Mouse (Mus musculus) testis, postnatal 14 days (tissue): ENCODE data around the gene Spg21.

Experiments
- DNase-seq: peaks from one replicate; pipeline ENCODE4 v3.0.0; 2021; ENCODE audit warnings: low spot score

The Spg21 gene

DNA sequence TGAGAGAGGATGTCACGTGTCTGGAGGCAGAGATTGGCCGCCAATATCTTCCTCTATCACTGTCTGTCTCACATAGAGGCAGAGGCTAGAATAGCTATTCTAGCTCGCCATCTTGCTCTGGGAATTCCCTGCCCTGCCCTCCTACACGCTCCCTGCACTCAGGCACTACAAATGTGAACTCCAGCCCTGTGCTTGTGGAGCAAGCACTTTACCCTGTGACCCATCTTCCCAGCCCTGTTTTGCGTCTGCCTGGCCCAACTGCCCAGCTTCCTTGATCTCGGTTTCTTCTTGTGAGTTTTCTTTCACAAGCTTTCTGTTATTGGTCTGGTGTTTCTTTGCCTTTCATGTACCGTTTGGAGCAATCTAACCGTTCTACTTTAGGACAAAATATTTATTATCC is 18.4 kb downstream of the Spg21 start:
- DNase-seq, result no peak

DNA sequence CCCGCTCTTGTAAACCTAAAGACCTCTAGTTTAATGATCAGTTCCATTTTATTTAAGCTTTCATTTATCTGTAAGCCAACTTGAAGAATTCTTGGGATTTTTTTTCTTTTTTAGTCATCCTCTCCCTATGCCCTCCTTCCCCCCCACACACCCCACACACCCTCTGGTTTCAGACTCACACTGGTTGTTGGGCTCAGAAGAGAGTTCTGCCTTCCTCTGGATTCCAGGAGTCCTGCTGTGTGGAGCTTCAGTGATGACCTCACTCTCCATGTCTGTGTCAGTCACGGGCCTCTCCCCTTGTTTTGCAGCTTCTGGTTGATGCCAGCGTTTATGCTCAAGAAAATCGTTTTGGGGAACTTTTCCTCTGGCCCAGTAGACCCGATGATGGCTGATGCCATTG is 19.3 kb downstream of the Spg21 start:
- no peak for DNase-seq

- DNase-seq, result no peak
Measured at GRCm38 (mm10) chr9:65491476-65491875, 30.7 kb downstream of the Spg21 start.

DNA sequence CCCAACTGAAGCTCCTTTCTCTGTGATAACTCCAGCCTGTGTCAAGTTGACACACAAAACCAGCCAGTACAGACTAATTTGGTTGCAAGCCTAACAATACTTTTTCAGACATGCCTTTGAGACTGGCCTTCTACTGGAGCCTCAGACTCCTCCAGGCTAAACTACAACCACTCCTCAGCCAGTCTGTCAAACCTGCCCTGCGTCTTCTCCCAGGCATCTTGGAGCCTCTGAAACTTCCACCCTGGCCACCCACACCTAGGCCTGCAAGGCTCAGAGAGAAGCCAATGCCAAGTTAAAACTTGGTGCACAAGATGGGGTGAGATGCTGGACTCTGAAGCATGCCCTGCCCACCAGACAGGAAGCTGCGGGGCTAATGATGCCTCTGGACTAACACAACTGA is 31.6 kb downstream of the Spg21 start:
- DNase-seq, result no peak

DNA sequence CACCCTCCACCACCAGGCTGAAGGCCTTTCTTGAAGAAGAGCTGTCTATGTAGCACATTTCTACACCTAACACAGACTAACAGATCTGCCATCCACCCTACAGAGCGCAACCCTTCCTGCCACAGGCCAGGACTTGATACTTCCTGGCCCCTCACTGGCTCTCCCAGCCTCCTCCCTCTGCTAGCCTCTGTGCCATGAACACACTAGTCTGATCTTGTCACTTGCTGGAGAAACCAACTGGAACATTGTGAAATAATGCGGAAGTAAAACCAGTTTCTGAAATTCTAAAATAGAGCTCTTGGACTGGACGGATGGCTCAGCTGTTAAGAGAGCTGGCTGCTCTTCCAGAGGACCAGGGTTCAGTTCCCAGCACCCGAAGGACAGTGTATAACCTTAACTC is 32.1 kb downstream of the Spg21 start:
- no peak for DNase-seq

DNA sequence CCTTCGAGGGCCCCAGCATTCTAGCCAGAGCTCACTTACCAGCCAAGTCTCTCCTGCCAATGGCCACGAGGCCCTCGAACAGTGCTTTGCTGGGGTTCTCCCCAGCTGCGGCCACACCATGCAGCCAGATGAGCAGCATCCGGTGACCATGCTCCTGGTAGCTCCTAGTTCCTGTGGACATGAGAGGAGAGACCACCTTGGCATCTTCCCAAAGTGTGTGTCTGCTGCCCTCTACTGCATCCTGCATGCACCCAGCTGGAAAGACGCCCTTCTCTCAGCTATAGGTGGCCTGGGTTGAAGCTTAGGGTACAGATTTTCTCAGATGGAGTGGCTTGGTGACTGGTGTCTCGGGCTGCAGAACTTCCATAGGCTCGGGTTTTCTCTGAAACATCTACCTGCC is 41.4 kb downstream of the Spg21 start:
- DNase-seq, result no peak

- DNase-seq, result no peak
Measured at GRCm38 (mm10) chr9:65502721-65503505, 42.2 kb downstream of the Spg21 start.

DNA sequence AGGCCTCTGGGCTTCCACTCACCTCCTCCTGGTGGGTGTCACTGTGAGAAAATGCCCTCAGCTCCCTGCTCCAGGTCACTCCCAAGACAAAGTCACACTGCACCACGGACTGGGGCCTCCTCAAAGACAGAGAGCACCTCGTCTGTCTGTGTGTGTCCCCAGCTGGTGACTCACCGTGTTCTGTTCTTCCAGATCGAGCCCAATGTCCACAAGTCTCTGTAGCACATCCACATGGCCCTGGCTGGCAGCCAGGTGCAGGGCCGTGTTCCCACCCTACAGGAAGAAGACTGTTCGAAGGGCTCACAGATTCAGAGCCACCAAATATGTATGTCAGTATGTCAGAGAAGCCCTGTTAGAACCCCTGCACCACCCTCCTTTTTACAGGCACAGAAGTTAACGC is 47.7 kb downstream of the Spg21 start:
- DNase-seq, result no peak

DNA sequence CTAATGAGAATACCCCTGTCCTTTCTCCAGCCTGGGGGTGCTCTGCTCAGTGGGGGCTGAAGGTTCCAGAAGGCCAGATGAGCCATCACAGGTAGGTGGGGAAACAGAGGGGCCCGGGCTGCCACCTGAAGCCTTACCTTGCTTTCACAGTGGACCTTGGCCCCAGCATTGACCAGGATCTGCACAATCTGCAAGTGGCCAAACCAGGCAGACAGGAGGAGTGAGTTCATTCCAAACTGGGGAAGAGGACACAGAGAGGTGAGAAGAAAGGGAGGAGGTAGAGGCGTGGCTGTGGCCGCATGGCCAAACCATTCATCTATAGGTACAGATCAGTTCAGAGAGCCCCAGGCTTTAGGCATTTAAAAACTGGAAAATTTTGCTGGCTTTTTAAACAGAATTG is 51.8 kb downstream of the Spg21 start:
- DNase-seq, result no peak

DNA sequence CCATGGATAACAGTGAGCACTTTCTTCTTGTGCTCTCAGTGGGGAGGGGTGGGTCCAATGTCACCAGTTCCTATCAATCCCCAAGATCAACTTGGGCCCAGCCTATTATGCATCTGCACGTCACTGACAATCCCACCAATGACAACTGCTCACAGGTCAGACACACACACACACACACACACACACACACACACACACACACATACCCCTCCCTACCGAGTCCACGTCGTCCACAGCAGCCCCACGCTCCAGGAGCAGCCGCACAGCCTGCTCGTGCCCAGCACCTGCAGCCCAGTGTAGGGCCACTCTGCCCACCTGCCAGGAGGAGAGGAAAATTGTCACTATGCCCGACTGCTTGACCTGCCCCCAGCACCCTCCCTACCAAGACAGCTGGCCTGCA is 53.7 kb downstream of the Spg21 start:
- no peak for DNase-seq

DNA sequence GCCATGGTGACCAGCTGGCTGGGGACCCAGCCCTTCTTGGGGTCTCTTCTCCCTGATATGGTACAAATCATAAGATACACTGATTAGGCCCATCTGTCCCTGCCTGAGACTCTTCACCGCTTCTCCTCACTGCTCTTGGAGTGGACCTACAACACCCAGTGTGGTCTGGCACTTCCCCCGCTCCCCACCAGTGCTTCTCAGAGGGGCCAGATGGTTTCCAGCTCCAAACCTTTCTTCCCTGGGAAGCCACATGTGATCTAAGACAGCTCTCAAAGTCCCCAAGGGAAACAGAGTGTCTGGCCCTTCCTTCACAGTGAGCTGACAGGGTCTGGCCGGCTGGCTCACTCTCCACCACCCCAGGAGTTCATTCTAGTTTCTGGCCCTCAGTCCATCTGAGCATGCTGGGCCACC is 54.1 kb downstream of the Spg21 start:
- no peak for DNase-seq

- DNase-seq, result peak; percentile 24
Measured at GRCm38 (mm10) chr9:65519807-65520504, 59.2 kb downstream of the Spg21 start, which contains the start of gene Ankdd1a. Gene Ankdd1a, minus strand, starts transcription at chr9:65520193.

DNA sequence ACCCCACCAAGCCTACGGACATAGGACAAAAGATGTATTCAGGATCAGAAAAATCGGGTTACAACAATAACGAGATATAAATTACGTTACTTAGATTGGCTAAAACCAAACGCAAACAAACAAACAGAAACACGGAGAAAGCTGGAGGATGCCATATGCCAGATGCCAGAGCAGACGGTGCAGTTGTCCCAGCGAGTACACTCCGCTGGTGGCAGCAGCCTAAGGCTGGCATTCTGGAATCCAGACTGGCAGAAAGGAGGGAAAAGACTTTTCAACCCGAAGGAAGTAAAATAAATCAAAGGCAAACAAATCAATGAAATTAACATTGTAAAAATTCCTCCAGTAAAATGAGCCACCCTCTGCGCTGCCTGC is 59.7 kb downstream of the Spg21 start:
- no peak for DNase-seq

GRCm38 (mm10) chr9:65523611-65524364 is 63.0 kb downstream of the Spg21 start:
- peak; percentile 51 for DNase-seq

GRCm38 (mm10) chr9:65525445-65526195 is 64.9 kb downstream of the Spg21 start:
- no peak for DNase-seq

- DNase-seq, result no peak
Measured at GRCm38 (mm10) chr9:65528417-65529038, 67.8 kb downstream of the Spg21 start.

- no peak for DNase-seq
Measured at GRCm38 (mm10) chr9:65529659-65530058, 68.9 kb downstream of the Spg21 start.

DNA sequence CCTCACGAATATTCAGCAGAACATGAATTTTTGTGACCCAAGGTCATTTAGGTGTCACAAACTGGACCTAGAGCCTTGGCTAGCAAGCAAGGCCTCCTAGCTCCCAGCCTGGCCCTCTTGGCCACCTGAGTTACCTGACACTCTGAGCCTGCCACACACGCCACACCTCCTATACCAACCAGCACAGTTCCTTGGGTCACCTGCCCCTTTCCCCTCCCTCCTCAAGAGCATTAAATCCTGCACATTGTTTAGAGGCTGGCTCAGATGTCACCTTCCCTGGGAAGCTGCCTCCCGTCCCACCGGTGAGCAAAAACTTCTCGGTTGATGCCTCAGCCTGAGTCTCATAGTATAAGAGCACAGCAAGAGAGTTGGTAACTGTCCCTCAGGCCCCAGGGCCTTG is 70.5 kb downstream of the Spg21 start:
- DNase-seq, result no peak

- DNase-seq, result no peak
Measured at GRCm38 (mm10) chr9:65532986-65533385, 72.2 kb downstream of the Spg21 start.

- no peak for DNase-seq
Measured at GRCm38 (mm10) chr9:65534111-65534510, 73.4 kb downstream of the Spg21 start.

- DNase-seq, result no peak
Measured at GRCm38 (mm10) chr9:65535191-65535722, 74.5 kb downstream of the Spg21 start.
